Mouse (Mus musculus) heart, postnatal 14 days (tissue): ENCODE data around the gene Acp7. TPM values are rescaled to one million over a fixed set of nuclear protein-coding genes. Genes with fewer than 3 reads are reported as not detected.
A peak's percentile ranks its signal among the peaks of the same experiment; 100 is the strongest.

ENCODE experiments used
- DNase-seq, 2 experiments: peaks; one replicate each; pipeline ENCODE4 v3.0.0; 2021 to 2022
- intact Hi-C: fragments of 180-260 bp; cut with DNase I; formaldehyde crosslinking; loops from one replicate; pipeline ENCODE4 v1.15.1; 2025
- total RNA-seq, 2 experiments: library from RNA; stranded (reverse); gene quantifications; 2 replicates each; pipeline ENCODE4 v1.2.3; 2021

Gene Acp7
- total RNA-seq, 2 experiments from 2014 or later, result not detected

GRCm38 (mm10) chr7:28578543-28579053 lies 52.5 kb downstream of the Acp7 start:
- intact Hi-C loops, result no loop called here
- DNase-seq, result no peak

DNA sequence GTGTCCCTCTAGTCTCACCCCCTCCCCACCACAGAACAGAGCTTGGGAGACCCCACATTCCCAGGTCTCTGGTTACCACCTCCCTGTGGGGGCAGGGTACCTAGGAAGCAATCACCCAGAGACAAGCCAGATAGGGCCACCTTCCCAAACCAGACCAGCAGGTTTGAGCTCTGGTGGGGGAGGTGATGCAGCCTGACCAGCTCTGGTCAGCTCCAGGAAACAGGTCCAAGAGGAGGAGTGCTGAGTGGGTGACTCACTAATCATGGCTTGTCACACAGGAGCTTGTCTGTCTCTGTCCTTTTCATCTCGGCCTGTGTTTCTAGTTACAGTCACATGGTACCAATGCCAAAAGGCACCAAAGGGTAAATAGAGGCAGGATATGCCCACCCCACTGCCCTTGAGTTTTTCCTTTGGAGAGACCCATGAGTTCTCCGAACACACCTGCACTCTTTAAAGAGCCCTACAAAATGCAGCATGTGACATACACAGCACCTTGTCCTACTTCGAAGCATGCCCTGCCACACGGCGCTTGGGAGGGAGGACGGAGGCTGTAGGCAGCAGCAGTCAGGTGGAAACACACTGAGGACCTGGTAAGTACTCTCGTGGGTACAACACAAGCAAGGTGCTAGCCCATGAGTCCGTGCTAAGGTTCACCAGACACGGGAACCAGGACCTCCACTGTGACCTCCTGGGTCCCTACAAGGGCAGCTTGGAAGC lies 53.1 kb downstream of the Acp7 start:
- intact Hi-C loops, result no loop called here
- DNase-seq, result no peak

DNA sequence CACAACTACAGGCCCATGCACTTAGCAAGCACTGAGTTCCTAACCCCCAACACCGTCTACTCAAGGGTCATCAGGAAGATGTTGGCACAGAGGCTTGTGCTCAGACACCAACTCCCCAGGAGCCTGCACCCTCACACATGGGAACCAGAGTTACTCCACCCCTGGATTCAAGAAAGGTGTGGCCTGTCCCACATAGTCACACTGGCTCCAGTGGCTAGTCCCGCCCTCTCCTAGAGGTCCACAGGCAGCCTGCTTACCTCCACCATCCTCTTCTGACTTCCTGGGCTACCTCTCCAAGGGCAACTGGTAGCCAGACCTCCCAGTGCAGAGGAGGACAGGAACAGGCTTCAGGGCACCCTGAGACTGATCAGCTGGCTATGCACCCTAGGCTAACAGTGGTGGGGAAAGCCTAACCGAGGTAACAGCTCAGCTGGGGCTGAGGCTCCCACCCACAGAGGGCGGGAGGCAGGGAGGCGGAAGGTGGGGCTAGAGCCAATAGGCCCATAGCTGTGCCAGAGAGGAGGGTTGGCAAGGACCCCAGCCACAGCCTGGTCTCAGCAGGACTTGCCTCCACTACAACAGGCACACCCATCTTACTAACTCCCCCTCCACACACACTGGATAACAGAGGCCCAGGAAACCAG lies 54.7 kb downstream of the Acp7 start:
- intact Hi-C loops, result no loop called here
- peak; percentile 65 to 81 for DNase-seq

DNA sequence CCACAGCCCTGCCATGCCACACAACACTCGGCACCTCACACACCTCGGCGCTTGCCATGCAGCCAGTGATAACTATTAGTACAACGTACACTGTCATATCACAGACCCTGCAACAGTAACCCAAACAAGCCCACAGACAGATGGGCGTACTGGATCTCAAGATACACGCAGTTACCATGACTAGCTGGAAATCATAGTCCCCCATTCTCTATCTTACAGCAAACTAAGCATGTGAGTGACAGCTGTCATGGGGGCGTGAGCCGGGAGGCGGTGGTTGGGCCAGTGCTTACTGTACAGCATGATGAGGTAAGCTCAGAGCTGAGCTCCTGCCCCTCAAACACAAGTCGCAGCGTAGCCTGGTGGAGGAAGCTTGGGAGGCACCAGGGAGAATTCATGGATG lies 55.5 kb downstream of the Acp7 start:
- DNase-seq, result no peak
- intact Hi-C loops, result no loop called here

DNA sequence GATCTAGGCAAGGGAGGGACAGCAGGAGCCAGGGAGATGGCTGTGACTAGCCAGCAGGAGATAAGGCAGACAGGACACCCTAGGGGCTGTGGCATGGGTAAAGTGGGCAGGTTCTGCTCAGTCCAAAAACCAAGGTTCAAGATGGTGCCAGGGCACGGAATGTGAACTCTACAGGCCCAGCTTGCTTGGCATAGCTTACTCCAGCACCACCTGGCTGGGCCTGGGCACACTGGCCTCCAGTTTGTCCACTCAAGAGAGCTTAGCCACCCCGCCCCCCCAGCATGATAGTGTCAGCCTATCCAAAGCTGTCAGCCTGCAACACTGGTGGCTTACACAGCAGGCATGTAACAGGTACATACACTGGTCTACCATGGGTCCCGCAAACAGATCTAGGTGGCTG lies 57.9 kb downstream of the Acp7 start:
- intact Hi-C loops, result no loop called here
- no peak for DNase-seq

DNA sequence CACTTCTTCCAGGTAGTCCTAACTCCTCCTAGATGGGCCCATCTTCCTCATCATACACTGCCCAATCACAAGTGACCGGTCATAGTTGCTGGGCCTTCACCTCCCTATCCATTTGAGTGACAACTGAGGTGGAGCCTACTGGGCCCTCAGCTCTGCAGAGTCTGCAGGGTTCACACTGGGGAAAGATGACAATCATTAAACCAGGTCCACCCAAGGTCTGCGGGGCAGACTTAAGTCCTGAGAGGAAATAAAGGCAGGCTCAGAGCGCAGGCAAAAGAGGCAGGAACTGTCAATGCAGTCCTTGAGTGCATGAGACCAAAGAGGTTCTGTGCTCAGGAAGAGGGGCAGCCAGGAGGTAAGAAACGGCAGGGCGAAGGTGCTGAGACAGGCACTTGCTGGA lies 58.4 kb downstream of the Acp7 start:
- DNase-seq, result no peak
- intact Hi-C loops, result no loop called here

DNA sequence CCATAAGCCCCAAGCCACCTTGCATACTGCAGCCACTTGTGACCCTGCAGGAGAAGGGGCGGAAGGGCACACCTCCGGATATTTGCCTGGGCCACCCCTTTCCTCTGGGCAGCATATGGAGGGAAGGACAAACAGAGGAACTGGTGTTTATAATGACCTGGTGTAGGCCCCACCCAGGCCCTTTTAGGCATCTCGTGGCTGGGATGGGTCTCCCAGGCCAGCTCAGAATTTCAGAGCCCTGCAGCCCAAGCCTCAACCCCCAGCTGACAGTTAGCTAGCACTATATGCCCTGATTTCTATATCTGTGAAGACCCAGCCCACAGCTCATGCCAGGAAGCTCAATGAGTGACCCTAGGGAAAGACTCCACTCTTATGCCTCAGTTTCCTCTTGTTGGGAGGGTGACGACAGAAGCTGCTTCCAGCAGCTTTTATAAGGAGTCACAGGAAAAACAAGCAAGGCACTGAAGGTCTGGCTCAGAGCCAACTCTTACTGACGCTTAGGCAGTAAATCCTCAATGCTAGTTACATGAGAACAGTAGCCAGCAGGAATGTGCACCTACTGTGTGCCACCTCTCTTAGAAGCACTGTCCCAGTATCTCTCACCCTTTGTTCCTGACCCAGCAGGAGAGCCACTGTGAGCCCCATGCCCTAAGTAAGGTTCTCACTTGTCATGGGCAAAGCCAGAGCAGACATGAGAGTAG lies 60.0 kb downstream of the Acp7 start:
- intact Hi-C loops, result no loop called here
- DNase-seq, result peak in 1 of 2 experiments; percentile 42

GRCm38 (mm10) chr7:28570291-28570981 lies 60.7 kb downstream of the Acp7 start:
- intact Hi-C loops, result no loop called here

GRCm38 (mm10) chr7:28568253-28568652 lies 62.9 kb downstream of the Acp7 start:
- intact Hi-C loops, result loop anchor here (1.0 kb wide), 1 partner anchor 33 kb away; no protein-coding TSS in a partner anchor
- DNase-seq, result peak; percentile 66 to 78

More at GRCm38 (mm10) chr7:28570291-28570981, 60.7 kb downstream of the Acp7 start:
- peak; percentile 40 to 42 for DNase-seq

DNA sequence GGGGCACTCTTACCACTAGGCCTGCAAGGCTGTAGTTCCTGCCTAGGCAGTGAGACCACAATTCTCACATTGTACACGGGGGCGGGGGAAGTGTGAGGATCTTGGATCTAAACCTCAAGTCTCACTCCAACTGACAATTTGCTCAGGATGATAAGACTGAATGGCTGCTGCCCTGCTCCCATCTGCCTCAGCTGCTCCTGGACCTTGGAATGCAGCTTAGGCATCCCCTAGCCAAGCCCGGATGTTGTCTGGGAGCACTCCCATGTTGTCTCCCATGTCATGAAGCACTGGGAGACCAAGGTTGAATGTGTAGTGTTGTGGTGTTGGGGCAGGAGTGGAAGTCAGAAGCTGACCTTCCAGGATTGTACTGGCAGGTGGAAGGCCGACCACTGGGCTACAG lies 63.6 kb downstream of the Acp7 start:
- no peak for DNase-seq
- intact Hi-C loops, result no loop called here

GRCm38 (mm10) chr7:28565407-28565806 lies 65.7 kb downstream of the Acp7 start:
- intact Hi-C loops, result no loop called here
- DNase-seq, result no peak

- intact Hi-C loops, result no loop called here
- no peak for DNase-seq
Measured at GRCm38 (mm10) chr7:28562951-28563350, 68.2 kb downstream of the Acp7 start.

DNA sequence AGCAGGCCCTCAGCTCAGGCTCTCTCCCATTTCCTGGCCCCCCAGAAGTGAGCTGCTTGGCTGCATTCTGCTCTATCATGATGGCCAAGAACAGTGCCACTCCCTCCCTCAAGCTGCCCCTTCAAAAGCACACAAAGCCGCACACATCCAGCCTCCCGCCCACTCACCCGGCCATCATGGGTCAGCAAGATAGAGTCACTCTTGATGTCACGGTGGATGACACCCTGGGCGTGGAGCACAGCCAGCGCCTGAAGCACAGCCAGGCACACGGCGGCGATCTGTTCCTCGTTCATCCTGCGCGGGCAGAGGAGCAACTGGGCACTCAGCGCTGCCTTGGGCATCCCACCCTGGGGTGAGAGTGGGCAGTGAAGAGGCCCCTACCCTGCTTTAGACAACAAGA lies 68.8 kb downstream of the Acp7 start:
- DNase-seq, result no peak
- intact Hi-C loops, result no loop called here

DNA sequence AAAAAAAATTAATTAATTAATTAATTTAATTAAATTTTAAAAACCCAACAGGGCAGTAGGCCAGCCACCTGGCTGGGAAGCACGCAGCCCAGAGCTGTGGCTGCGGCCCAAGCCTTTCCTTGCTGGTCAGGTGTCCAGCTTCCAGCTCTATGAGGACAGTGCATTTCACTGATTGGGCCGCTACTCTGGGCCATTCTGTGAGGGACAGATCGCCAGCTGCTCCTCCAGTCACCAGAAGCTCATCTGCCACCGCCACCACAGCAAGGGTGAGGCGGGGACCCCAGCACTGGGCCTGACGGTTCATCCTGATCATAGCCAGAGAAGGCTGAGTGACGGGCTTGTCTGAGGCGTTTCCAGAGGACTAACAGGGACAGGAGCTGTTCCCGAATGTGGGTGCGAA lies 69.2 kb downstream of the Acp7 start:
- intact Hi-C loops, result no loop called here
- no peak for DNase-seq

DNA sequence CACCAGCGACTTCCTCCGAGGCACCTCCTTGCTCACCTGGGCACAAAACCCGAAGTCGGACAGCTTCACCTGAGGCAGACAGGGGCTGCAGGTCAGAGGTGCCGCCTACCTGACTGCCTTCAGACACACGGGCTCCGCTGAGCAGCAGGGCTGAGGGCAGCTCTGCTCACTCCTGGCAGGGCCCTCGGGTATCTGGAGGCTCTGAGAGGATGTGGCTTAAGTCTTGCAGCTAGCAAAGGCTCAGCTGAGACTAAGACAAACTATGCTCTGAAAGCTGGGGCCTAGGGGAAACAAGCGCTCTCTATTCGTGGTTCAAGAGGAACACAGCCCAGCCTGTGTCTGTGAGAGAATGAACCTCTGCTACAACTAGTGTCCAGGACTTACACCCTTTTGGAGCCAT lies 70.3 kb downstream of the Acp7 start:
- no peak for DNase-seq
- intact Hi-C loops, result no loop called here

- peak; percentile 64 to 69 for DNase-seq
- intact Hi-C loops, result no loop called here
Measured at GRCm38 (mm10) chr7:28558486-28558885, 72.6 kb downstream of the Acp7 start.

DNA sequence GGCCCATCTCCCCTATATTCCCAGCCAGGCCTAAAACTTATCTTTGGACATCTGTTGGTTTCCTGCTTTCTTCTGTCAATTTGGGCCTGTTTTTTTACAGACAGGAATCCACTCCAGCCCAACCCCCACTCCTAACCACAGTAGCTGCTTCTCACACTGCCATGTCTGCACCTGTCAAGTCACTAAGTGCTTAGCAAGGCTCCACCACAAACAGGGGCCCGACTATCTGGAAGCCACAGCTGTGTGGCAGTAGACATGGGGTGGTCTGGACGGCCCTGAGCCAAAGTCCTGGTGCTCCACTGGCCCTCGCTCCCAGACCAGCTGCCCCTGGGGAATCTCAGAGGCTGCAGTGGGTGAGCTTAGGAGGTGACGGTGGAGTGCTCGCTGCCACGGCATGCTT lies 73.4 kb downstream of the Acp7 start:
- no peak for DNase-seq
- intact Hi-C loops, result no loop called here
